Mouse (Mus musculus): Measurements from ENCODE around the gene Pycr1.
A peak's percentile ranks its signal among the peaks of the same experiment; 100 is the strongest.

Pycr1 gene

GRCm38 (mm10) chr11:120606764-120607163 is 36.8 kb downstream of the Pycr1 start:
- DNase-seq (ENCODE audit: low read depth, low spot score) = no peak

DNA sequence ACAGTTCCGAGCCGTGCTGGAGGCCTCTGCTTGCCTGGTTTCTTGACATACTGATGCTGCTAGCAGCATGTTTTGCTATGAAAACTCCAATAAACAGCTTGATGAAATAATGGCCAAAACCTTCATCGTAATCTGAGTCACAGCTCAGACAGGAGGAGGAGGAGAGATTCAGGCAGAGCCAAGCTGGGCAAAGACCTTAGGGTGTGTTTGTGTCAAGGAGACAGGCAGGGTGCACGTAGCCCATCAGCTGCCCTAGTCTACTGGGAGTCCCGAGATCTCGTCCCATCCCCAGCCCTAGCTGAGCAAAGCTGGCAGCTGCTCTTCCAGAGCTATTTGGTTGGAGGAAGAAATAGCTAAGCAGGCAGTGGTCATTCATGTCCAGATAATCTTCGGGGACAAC is 37.9 kb downstream of the Pycr1 start:
- no peak for DNase-seq (ENCODE audit: low read depth, low spot score)

DNA sequence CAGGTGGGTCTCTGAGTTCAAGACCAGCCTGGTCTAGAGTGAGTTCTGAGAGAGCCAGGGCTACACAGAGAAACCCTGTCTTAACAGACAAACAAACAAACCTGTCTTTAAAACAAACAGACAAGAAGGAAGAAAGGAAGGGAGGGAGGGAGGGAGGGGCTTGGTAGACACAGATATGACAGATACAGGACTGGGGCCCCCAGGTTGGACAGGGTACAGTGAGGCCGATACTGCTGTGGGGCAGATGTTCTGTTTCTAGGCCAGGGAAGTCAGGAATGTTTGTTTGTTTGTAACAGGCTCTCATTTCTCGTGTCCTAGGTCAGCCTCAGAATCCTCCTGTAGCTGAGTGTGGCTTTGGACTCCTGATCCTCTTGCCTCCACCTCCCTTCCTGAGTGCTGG is 40.0 kb downstream of the Pycr1 start:
- no peak for DNase-seq (ENCODE audit: low read depth, low spot score)

GRCm38 (mm10) chr11:120600716-120601115 is 42.9 kb downstream of the Pycr1 start:
- no peak for DNase-seq (ENCODE audit: low read depth, low spot score)

DNA sequence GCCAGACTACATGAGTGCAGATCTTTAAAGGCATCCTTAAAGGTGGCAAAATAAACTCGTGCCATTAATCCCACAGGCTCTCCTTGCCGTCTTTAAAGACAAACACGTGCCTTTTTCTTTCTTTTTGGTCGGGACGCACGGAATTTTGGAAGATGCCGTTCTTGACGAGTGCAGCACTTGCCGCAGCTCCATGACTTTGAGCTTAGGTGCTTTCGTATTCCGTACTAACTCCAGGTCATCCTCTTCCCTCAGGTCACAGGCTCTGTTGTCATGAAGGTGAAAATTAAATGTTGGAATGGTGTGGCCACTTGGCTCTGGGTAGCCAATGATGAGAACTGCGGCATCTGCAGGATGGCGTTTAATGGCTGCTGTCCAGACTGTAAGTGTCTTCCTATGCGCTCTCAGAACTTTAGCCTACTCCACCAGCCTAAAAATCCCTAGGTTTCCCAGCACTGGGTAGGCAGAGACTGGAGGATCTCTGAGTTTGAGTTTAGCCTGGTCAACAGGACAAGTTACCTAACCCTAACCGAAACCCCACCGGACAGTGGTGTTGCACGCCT is 44.5 kb downstream of the Pycr1 start:
- DNase-seq (ENCODE audit: low read depth, low spot score) = no peak

- peak; percentile 95 for DNase-seq (ENCODE audit: low read depth, low spot score)
Measured at GRCm38 (mm10) chr11:120598283-120598989, 45.1 kb downstream of the Pycr1 start, which contains the start of the genes Alyref and Anapc11. Gene Alyref (minus strand): TSS chr11:120598365. Gene Anapc11 (plus strand): TSS chr11:120598421.

DNA sequence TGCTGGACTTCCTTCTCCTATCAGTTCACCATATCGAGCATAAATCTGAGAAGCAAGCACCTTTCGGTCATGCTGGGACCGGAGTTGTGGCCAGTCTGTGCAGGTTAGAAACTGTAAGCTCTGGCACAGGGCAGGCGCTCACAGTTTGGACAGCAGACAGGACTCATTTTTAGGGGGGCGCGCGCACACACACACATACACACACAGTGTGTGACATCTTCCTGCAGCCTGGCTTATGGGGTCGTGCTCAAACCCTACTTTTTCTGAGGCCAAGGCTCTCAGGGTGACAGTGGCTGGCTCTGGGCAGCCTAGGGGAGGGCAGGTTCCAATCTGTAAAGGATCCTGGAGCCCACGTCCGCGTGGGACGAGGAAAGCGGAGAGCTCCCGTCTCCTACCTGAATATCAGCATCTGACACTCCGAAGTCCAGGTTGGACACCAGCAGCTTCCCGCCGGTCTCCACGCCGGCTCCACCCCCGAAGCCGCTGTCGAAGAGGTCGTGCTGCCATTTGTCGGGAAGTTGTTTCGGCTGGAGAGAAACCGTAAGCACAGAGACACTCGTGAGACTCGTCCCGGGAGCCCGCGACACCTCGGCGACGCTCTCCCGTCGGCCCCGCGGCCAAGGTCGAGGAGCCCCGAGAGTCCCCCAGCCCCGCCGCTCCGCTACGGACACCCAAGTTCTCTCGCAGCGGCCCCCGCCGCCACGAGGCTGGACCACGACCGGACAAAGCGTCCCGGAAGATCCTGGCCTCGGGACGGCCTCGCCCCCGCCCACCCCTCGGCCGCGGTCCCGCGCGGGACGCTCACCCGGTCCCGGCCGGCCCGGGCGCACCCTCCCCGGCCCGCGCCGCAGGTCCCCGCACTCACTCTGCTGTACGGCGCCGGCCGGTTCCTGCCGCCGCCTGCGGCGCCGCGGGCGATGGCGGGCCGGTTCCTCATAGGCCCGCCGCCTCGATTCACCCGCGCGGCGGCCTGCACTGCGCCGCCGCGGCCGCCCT is 46.0 kb downstream of the Pycr1 start:
- no peak for DNase-seq (ENCODE audit: low read depth, low spot score)

- DNase-seq (ENCODE audit: low read depth, low spot score) = no peak
Measured at GRCm38 (mm10) chr11:120588531-120588930, 55.0 kb downstream of the Pycr1 start.
